In the genomic region with DNA sequence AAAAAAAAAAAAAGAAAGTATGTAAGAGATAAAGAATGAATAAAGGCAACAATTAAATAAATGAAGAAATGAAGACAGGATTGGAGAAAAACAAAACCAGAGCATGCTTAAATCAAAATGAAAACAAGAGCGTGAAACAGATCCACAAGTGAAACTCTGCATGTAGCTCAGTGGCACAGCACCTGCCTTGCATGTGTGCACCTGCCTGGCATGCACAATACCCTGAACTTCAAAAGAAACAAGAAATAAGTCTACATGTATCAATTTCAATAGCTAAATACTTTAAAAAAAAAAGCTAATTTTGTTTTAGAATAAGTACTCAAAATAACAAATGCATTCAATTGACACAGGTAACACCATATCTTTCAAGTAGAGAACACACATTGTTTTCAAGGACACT, we compare ENCODE assay signal across 23 mouse cellular contexts. TPM values are rescaled to one million over a fixed set of nuclear protein-coding genes. Genes with fewer than 3 reads are reported as not detected.
A peak's percentile ranks its signal among the peaks of the same experiment; 100 is the strongest.
DNase-seq lines count a peak whose midpoint lies in the region; ATAC-seq and TF ChIP-seq lines count a peak whose summit lies in the region.
"Had no signal": no experiment of that assay in that cellular context is flagged by ENCODE, and none has a peak within 500 bp of the region (broad histone marks: within the 10 kb centered on the region; RNA-seq: fewer than 3 reads in every experiment).

No protein-coding gene starts in this region.

- TF ChIP-seq EP300 in heart, adult 2 months (IDR thresholded peaks at IDR 0.05; ENCODE audit: insufficient read depth, low read depth, low read length) = no peak

- no peaks in the 10 kb centered on the region; the same call in 1 of the 2 replicates for H3K36me3 ChIP-seq in heart, embryonic 13.5 days
- H3K36me3 ChIP-seq in heart, adult 2 months (ENCODE audit: control insufficient read depth, insufficient read depth, low read length) = no peaks in the 10 kb centered on the region
- H3K36me3 ChIP-seq in liver, embryonic 11.5 days (ENCODE audit: control insufficient read depth, insufficient read depth, low read length) = no peaks in the 10 kb centered on the region; the same call in 1 of the 2 replicates
- no peaks in the 10 kb centered on the region for H3K36me3 ChIP-seq in liver, embryonic 12.5 days
- 0 out of 2 replicates have a peak, but pooled peaks cover 2% of the 10 kb centered on the region for H3K36me3 ChIP-seq in midbrain, embryonic 11.5 days (ENCODE audit: control insufficient read depth, insufficient read depth, low read length)
- H3K36me3 ChIP-seq in midbrain, embryonic 15.5 days (replicated peaks) = no peaks in the 10 kb centered on the region
- H3K36me3 ChIP-seq: embryonic facial prominence, embryonic 13.5 days; forebrain, embryonic 15.5 days; hindbrain, embryonic 15.5 days had no signal

- TF ChIP-seq POLR2A in heart, adult 2 months (IDR thresholded peaks at IDR 0.05; ENCODE audit: insufficient read depth, low read depth, low read length) = no peak

- no peak overlapping the region for H3K9ac ChIP-seq in heart, embryonic 13.5 days
- no peak overlapping the region for H3K9ac ChIP-seq in heart, adult 2 months (ENCODE audit: low read depth, low read length)
- no peak overlapping the region for H3K9ac ChIP-seq in liver, embryonic 11.5 days (ENCODE audit: low read depth, low read length)
- no peak overlapping the region for H3K9ac ChIP-seq in liver, embryonic 12.5 days
- H3K9ac ChIP-seq in midbrain, embryonic 11.5 days (ENCODE audit: low read length) = no peak overlapping the region
- no peak overlapping the region for H3K9ac ChIP-seq in midbrain, embryonic 15.5 days
- H3K9ac ChIP-seq: embryonic facial prominence, embryonic 13.5 days; forebrain, embryonic 12.5 days; forebrain, embryonic 15.5 days; heart, embryonic 12.5 days; hindbrain, embryonic 12.5 days; hindbrain, embryonic 15.5 days had no signal

- no peak for DNase-seq in heart, adult 2 months
- no peak for DNase-seq in liver, embryonic 11.5 days (ENCODE audit: low spot score)
- DNase-seq in midbrain, embryonic 11.5 days (ENCODE audit: low spot score, missing footprints) = peak; percentile 14
- DNase-seq: adrenal gland, adult 2 months; adrenal gland, postnatal 14 days; cerebellum, adult 11 months; cerebellum, adult 2 months; cerebellum, postnatal 10 days; cerebellum, postnatal 36 days; embryo, embryonic 11 days; gastrocnemius, postnatal 25 days had no signal

- no peak overlapping the region for H3K4me3 ChIP-seq in heart, embryonic 13.5 days
- H3K4me3 ChIP-seq in heart, adult 2 months = no peak overlapping the region
- H3K4me3 ChIP-seq in liver, embryonic 11.5 days (ENCODE audit: low read depth, low read length) = no peak overlapping the region
- no peak overlapping the region for H3K4me3 ChIP-seq in liver, embryonic 12.5 days
- H3K4me3 ChIP-seq in midbrain, embryonic 11.5 days (ENCODE audit: low read depth, low read length) = no peak overlapping the region
- no peak overlapping the region for H3K4me3 ChIP-seq in midbrain, embryonic 15.5 days
- H3K4me3 ChIP-seq: embryonic facial prominence, embryonic 10.5 days; embryonic facial prominence, embryonic 13.5 days; erythroblast, embryonic 14.5 days; forebrain, embryonic 12.5 days; forebrain, embryonic 15.5 days; heart, embryonic 12.5 days; hindbrain, embryonic 12.5 days; hindbrain, embryonic 15.5 days had no signal

- H3K79me2 ChIP-seq in heart, adult 2 months (replicated peaks; ENCODE audit: control insufficient read depth, insufficient read depth, low read length) = no peaks in the 10 kb centered on the region

- peaks cover 58% of the 10 kb centered on the region for H3K4me1 ChIP-seq in heart, embryonic 13.5 days
- H3K4me1 ChIP-seq in heart, adult 2 months (ENCODE audit: control insufficient read depth, insufficient read depth, low read length) = no peaks in the 10 kb centered on the region
- peaks cover 35% of the 10 kb centered on the region for H3K4me1 ChIP-seq in liver, embryonic 11.5 days (replicated peaks; ENCODE audit: control insufficient read depth, insufficient read depth, low read length)
- peaks cover 59% of the 10 kb centered on the region for H3K4me1 ChIP-seq in liver, embryonic 12.5 days
- H3K4me1 ChIP-seq in midbrain, embryonic 11.5 days (ENCODE audit: control insufficient read depth, insufficient read depth, low read length) = peaks cover 11% of the 10 kb centered on the region
- H3K4me1 ChIP-seq in midbrain, embryonic 15.5 days = peaks cover 15% of the 10 kb centered on the region

- intact Hi-C loops in heart, adult 2 months (cut with DNase I) = no loop called here

- ATAC-seq in heart, embryonic 13.5 days (ENCODE audit: extremely low read depth, insufficient number of reproducible peaks, low FRiP score, low TSS enrichment) = no peak
- no peak for ATAC-seq in liver, embryonic 11.5 days (replicated peaks; ENCODE audit: low FRiP score)
- ATAC-seq in liver, embryonic 12.5 days = no peak
- no peak for ATAC-seq in midbrain, embryonic 11.5 days (ENCODE audit: low FRiP score)
- ATAC-seq in midbrain, embryonic 15.5 days (replicated peaks) = no peak
- ATAC-seq: forebrain, embryonic 15.5 days had no signal

- peak overlapping the region; percentile 47; the same call in 1 of the 2 replicates for H3K4me2 ChIP-seq in heart, embryonic 13.5 days
- H3K4me2 ChIP-seq in liver, embryonic 11.5 days = peak overlapping the region; percentile 46
- H3K4me2 ChIP-seq in liver, embryonic 12.5 days = no peak overlapping the region
- no peak overlapping the region for H3K4me2 ChIP-seq in midbrain, embryonic 11.5 days
- H3K4me2 ChIP-seq in midbrain, embryonic 15.5 days = no peak overlapping the region
- H3K4me2 ChIP-seq: embryonic facial prominence, embryonic 13.5 days; forebrain, embryonic 12.5 days; forebrain, embryonic 15.5 days; hindbrain, embryonic 15.5 days had no signal

- H3K27me3 ChIP-seq in heart, embryonic 13.5 days (replicated peaks) = no peaks in the 10 kb centered on the region; the same call in 1 of the 2 replicates
- no peaks in the 10 kb centered on the region for H3K27me3 ChIP-seq in heart, adult 2 months (ENCODE audit: control insufficient read depth, insufficient read depth, low read length)
- H3K27me3 ChIP-seq in liver, embryonic 11.5 days (replicated peaks; ENCODE audit: control insufficient read depth, insufficient read depth, low read length) = no peaks in the 10 kb centered on the region
- H3K27me3 ChIP-seq in liver, embryonic 12.5 days (replicated peaks) = no peaks in the 10 kb centered on the region
- no peaks in the 10 kb centered on the region for H3K27me3 ChIP-seq in midbrain, embryonic 11.5 days (ENCODE audit: control insufficient read depth, insufficient read depth, low read length)
- H3K27me3 ChIP-seq in midbrain, embryonic 15.5 days (replicated peaks) = no peaks in the 10 kb centered on the region
- H3K27me3 ChIP-seq: embryonic facial prominence, embryonic 13.5 days; forebrain, embryonic 12.5 days; forebrain, embryonic 15.5 days; heart, embryonic 12.5 days; hindbrain, embryonic 12.5 days; hindbrain, embryonic 15.5 days had no signal

- no peaks in the 10 kb centered on the region for H3K9me3 ChIP-seq in heart, embryonic 13.5 days
- no peaks in the 10 kb centered on the region for H3K9me3 ChIP-seq in liver, embryonic 11.5 days (ENCODE audit: control insufficient read depth, low read length)
- no peaks in the 10 kb centered on the region for H3K9me3 ChIP-seq in liver, embryonic 12.5 days (replicated peaks)
- H3K9me3 ChIP-seq in midbrain, embryonic 11.5 days (ENCODE audit: control insufficient read depth, low read length) = no peaks in the 10 kb centered on the region
- H3K9me3 ChIP-seq in midbrain, embryonic 15.5 days = no peaks in the 10 kb centered on the region
- H3K9me3 ChIP-seq: embryonic facial prominence, embryonic 10.5 days; embryonic facial prominence, embryonic 13.5 days; forebrain, embryonic 12.5 days; forebrain, embryonic 15.5 days; G1E; heart, embryonic 12.5 days; hindbrain, embryonic 12.5 days; hindbrain, embryonic 15.5 days had no signal

- no peak for TF ChIP-seq CTCF in heart, adult 2 months (IDR thresholded peaks at IDR 0.05)

- WGBS in heart, embryonic 13.5 days = 98% methylated on average over 1 of the region's 1 CpGs
- 95% methylated on average over 1 of the region's 1 CpGs for WGBS in heart, adult 2 months
- WGBS in liver, embryonic 11.5 days = 94% methylated on average over 1 of the region's 1 CpGs
- WGBS in liver, embryonic 12.5 days (ENCODE audit: insufficient replicate concordance) = 86% methylated on average over 1 of the region's 1 CpGs
- WGBS in midbrain, embryonic 11.5 days = 100% methylated on average over 1 of the region's 1 CpGs
- WGBS in midbrain, embryonic 15.5 days = 90% methylated on average over 1 of the region's 1 CpGs

- H3K27ac ChIP-seq in heart, embryonic 13.5 days (replicated peaks) = no peak overlapping the region
- no peak overlapping the region for H3K27ac ChIP-seq in heart, adult 2 months
- H3K27ac ChIP-seq in liver, embryonic 11.5 days (ENCODE audit: low read depth, low read length) = no peak overlapping the region
- no peak overlapping the region for H3K27ac ChIP-seq in liver, embryonic 12.5 days
- H3K27ac ChIP-seq in midbrain, embryonic 11.5 days (ENCODE audit: low read depth, low read length) = no peak overlapping the region
- no peak overlapping the region for H3K27ac ChIP-seq in midbrain, embryonic 15.5 days
- H3K27ac ChIP-seq: embryonic facial prominence, embryonic 10.5 days; embryonic facial prominence, embryonic 13.5 days; forebrain, embryonic 12.5 days; forebrain, embryonic 15.5 days; hindbrain, embryonic 12.5 days; hindbrain, embryonic 15.5 days had no signal

RNA-seq across cellular contexts. Expression of a gene that starts 13.2 kb away (rescaled TPM):
- polyA plus RNA-seq in heart, embryonic 13.5 days (2015; fragmentation: Nextera tagmentation; extraction: Ambion mirVana) = 11.3 and 12.3 TPM in 2 replicates
- 1 to 10 TPM; 4.0 to 4.6 TPM for total RNA-seq in heart, adult 2 months (2021)
- 3.6 and 3.8 TPM in 2 replicates for polyA plus RNA-seq in heart, adult 2 months (2012; rRNA removed)
- polyA plus RNA-seq in liver, embryonic 11.5 days (2014; fragmentation: Nextera tagmentation; extraction: Ambion mirVana) = 20.3 and 21.4 TPM in 2 replicates
- polyA plus RNA-seq in liver, embryonic 12.5 days (2016; fragmentation: Nextera tagmentation; extraction: Ambion mirVana) = 15.6 and 16.0 TPM in 2 replicates
- 22.0 and 25.7 TPM in 2 replicates for polyA plus RNA-seq in midbrain, embryonic 11.5 days (2014; fragmentation: Nextera tagmentation; extraction: Ambion mirVana)
- polyA plus RNA-seq in midbrain, embryonic 15.5 days (2015; fragmentation: Nextera tagmentation; extraction: Ambion mirVana) = 9.2 and 10.5 TPM in 2 replicates

RNA-seq across cellular contexts. Expression of a gene that starts 57.7 kb away (rescaled TPM):
- polyA plus RNA-seq in heart, embryonic 13.5 days (2015; fragmentation: Nextera tagmentation; extraction: Ambion mirVana) = 56.1 and 57.1 TPM in 2 replicates
- total RNA-seq in heart, adult 2 months (2021) = 10 to 100 TPM; 27.6 to 33.8 TPM
- polyA plus RNA-seq in heart, adult 2 months (2012; rRNA removed) = 61.7 and 124 TPM in 2 replicates
- polyA plus RNA-seq in liver, embryonic 11.5 days (2014; fragmentation: Nextera tagmentation; extraction: Ambion mirVana) = 85.0 and 85.1 TPM in 2 replicates
- 99.8 and 104 TPM in 2 replicates for polyA plus RNA-seq in liver, embryonic 12.5 days (2016; fragmentation: Nextera tagmentation; extraction: Ambion mirVana)
- polyA plus RNA-seq in midbrain, embryonic 11.5 days (2014; fragmentation: Nextera tagmentation; extraction: Ambion mirVana) = 84.2 and 91.6 TPM in 2 replicates
- 75.4 and 86.2 TPM in 2 replicates for polyA plus RNA-seq in midbrain, embryonic 15.5 days (2015; fragmentation: Nextera tagmentation; extraction: Ambion mirVana)

Comparison
In these comparisons a context has a peak if more than half of its experiments do, and no peak if none do; other contexts are left out.
1. H3K4me2 ChIP-seq: peak in heart, embryonic 13.5 days (single experiment) and liver, embryonic 11.5 days (single experiment); none in liver, embryonic 12.5 days (single experiment), midbrain, embryonic 11.5 days (single experiment) and midbrain, embryonic 15.5 days (single experiment).